Mouse (Mus musculus) retina, postnatal 1 day (tissue): ENCODE results near the gene Abhd8.

ENCODE experiments used
- DNase-seq: peaks from one replicate; pipeline ENCODE4 v3.0.0-alpha.2; 2012

The Abhd8 gene

DNA sequence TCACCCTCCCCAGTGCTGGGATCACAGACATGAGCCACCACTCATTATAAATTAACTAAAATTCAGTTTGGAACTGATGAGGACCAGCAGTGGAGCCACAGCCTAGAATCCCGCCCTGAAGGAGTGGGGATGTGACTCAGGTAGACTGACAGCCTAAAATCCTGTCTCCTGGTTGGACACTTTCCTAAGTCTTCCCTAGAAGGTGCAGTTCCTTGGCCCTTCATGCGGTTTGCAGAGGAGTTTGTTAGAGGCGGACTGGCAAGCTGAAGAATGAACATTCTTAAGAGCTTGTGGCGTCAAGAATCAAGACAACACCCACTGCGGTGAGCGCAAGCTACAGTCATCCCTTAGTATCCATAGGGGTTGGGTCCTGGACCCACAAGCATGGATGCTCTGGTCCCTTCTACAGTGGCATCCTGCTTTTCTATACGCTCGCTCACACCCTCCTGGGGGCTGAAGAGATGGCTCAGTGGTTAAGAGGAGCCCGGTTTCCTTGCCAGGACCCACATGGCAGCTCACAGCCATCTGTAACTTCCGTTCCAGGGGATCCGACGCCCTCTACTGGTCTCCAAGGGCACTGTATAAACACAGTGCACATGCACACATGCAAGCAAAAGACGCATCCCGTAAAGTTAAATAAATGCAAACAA, 13.9 kb upstream of the Abhd8 start:
- DNase-seq, result peak; percentile 64

DNA sequence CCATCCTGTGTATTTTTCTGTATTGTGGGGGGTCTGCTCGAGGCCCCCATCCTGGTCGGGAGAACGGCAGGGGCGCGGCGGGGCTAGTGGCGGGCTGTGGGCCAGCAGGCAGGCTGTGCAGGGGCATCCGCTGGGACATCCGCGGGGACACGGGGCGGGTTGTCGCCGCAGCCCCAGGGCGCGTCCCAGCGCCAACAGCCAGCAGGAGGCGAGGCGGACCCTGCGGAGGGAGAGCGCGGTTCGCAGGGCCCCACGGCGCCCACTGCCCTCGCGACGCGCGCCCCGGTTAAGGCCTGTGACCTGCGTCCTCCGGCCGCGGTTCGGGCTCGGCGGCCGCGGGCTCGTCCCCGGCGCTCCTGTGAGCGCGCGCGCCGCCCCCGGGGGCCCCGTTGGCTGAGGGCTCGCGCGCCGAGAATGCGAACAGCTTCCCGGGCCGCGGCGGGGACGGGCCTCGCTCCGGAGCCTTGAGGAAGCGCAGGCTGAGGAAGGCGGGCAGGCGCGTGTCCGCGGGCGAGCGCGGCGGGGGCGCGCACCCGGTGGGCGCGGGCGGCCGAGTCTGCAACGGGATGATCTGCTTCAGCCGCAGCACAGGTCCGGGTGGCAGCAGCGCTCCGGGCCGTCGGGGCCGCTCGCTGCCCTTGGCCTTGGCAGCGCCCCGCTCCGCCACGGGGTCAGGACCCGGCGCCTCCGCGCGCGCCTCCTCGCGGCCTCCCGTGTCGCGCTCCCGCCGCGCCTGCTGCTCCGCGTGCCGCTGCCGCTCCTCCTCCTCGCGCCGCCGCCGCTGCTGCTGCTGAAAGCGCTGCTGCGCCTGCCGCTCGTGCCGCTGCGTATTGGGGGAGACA, 12.9 kb upstream of the Abhd8 start:
- DNase-seq, result peak; percentile 87

DNA sequence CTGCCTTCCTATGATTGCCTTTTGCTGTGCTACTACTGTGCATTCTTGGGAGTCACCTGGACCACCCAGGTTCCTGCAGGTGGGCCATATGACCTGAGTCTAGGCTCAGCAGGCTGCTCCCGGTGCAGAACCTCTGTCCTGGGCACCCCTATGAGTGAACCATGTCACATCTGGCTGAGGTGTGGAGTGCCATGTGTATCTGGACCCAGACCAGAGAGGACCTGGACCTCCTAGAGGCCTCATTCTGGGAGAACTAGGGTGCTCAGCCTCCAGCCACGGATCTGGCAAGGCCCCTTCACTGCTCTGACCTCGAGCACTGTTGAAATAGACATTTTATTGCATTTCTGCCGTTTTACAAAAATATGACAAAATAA, 12.2 kb upstream of the Abhd8 start:
- DNase-seq, result no peak

- DNase-seq, result no peak
Measured at GRCm38 (mm10) chr8:71474785-71475701, 11.6 kb upstream of the Abhd8 start.

GRCm38 (mm10) chr8:71474344-71474743, 10.9 kb upstream of the Abhd8 start:
- no peak for DNase-seq

DNA sequence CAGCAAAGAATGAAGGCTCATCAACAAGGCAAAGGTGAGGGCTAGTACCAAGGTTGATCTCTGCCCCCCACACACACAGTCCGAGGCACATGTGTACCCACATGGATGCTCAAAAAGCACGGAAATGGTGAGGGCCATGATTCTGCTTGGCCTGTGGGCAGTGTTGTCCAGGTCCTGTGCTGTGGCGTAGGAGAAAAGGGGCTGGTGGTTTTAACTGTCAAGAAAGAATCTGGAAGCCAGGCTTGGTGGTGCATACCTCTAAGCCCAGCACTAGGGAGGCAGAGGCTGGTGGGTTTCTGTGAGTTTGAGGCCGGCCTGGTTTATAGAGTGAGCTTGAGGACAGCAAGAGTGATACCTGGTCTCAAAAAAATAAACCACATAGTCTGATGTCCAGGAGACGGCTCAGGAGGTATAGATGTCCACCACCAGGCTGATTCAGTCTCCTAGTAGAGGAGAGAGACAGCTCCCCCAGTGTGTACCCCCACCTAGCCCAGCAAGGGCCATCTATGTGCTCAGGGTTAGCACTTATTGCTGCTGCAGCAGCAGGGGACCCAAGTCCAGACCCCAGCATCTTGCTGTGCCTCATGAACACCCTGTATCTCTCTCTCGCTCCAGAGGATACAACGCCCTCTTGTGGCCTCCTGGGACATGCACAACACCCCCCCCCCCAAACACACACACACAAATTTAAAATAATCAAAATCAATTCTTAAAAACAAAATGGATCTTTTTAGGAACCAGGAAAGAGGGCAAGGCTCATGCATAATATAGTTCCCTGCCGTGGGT, 9.3 kb upstream of the Abhd8 start:
- no peak for DNase-seq

- no peak for DNase-seq
Measured at GRCm38 (mm10) chr8:71471861-71472260, 8.4 kb upstream of the Abhd8 start.

DNA sequence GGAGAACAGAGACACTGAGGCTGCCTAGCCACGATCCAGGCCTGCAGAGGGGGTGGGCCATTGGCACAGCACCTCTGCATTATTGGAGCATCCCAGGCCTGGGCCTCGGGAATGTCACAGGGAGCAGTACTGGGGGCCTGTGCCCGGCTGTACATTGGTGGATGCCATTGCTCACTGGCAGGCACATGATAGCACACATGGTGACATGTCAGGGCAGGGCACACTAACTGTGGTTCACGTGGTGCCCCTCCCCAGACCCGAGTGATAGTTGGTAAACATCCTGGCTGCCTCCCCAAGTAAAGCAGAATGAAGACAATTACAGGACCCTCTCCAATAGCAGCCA, 7.4 kb upstream of the Abhd8 start:
- no peak for DNase-seq

GRCm38 (mm10) chr8:71470146-71470912, 6.9 kb upstream of the Abhd8 start:
- no peak for DNase-seq

DNA sequence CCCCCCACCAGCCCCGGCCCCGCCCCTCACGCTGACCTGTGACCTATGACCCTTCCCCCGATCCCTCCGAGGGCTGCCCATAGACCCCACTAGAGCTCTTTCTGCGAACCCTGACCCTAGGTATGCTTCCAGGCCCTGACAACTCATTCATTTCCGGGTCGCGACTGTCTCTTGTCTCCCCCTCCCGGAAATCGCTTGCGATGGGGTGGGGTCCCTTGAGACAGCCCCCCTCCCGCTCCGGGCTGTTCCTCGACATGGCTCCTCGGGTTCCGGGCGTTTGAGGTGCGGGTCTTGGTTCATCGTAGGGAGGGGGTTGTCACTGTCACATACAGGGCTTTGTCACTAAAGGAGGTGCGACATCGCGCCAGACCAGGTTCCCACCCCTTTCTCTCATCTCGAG, 6.0 kb upstream of the Abhd8 start:
- DNase-seq, result peak; percentile 83

DNA sequence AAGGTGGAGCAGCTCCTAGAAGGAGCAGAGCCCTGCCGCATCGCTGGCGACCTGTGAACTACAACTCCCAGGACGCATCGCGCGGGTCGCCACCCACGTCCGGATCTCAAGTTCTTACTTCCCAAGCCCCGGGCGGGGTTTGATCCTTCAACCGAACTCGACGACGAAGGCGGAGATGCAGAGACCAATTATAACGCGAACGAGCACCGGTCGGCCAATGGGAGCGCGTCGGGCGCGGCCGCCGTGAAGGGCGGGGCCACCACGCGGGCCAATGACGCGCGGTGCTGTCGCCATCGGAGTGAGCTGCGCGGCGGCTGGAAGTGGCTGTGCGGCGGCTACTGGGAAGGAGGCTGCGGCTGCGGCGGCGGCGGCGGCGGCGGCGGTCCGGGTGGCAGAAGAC, 5.5 kb upstream of the Abhd8 start, which contains the start of gene Dda1:
Dda1 (plus strand) TSS at position 284 of the 400 bp plus-strand sequence.
- DNase-seq, result peak; percentile 99

GRCm38 (mm10) chr8:71468001-71468400, 4.5 kb upstream of the Abhd8 start:
- DNase-seq, result no peak

GRCm38 (mm10) chr8:71467201-71467600, 3.7 kb upstream of the Abhd8 start:
- DNase-seq, result no peak

- no peak for DNase-seq
Measured at GRCm38 (mm10) chr8:71466198-71466597, 2.7 kb upstream of the Abhd8 start.

DNA sequence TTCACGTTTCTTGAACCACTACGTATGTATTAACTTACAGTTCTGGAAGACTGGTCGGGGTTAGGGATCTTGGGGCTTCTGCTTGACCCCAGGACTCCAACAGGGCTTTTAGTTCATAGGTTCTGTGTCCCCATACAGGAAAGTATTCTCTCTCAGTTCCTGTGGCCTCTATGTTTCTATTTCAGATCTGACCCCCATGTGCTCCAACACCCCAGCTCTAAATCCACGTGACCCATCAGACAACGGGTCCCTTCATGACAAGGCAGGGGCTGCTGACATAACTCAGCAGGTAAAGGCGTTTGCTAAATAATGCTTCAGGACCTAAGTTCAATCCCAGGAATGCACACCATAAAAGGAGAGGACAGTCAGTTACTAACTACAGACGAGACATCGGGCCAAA, 2.3 kb upstream of the Abhd8 start:
- no peak for DNase-seq

GRCm38 (mm10) chr8:71464513-71465500, 1.4 kb upstream of the Abhd8 start, which contains the start of gene Mrpl34:
Gene Mrpl34 (plus strand): TSS chr8:71464959.
- DNase-seq, result peak; percentile 100

- DNase-seq, result peak; percentile 63
Measured at GRCm38 (mm10) chr8:71462786-71463185, 669 bp downstream of the Abhd8 start.

- no peak for DNase-seq
Measured at GRCm38 (mm10) chr8:71462191-71462590, 1.3 kb downstream of the Abhd8 start.

GRCm38 (mm10) chr8:71461152-71461840, 2.2 kb downstream of the Abhd8 start:
- DNase-seq, result no peak

DNA sequence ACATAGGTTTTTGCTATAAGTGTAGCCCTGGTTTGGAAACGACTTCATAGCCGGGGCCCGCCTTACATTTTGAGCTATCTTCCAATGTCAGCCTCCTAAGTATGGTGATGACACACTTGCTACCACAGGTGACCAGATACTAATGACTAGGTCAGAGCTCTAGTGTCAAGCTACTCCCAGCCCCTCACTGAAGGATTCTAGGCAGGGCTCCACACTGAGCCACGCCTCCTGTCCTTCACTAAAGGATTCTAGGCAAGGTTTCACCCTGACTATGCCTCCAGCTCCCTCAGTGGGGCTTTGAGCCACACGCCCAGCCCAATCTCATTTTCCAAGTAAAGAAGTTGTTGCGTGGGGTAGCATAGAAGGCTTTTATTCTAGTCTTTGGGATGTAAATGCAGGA, 2.7 kb downstream of the Abhd8 start:
- no peak for DNase-seq
